11 mouse cellular contexts compared by ENCODE assay signal in the genomic region with DNA sequence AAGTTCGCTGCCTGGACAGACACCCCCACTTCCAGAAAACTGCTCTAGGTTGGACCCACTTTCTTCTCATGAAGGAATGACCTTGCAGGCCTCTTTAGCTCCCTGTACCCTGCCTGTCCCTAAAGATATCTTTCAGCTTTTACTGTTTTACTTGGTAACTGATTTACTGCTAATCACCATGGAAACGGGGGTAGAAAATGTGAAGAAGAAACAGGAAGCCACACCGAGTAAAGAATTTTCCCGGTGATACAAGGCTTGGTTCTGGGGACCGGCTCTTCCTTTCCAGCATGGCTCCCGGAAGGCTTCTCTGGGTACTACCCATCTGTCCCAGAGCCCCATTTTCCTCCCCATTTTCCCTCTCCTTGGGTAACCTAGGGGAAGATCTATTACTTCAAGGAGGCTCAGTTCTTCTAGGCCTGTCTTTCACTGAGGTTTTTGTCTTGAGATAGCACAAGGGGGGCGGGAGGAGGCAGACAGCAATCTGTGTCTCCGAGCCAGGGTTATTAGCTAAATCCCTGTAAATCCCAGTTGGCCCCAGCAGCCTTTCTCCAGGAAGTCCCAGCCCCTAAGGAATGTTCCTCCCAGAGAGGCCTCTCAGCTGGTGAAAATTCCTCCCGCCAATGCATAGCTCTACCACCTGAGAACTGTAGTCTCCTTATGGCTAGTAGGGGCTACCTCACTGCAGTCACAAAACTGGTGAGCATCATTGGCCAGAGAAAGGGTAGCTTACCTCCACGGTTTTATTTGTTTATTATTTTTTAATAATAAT. TPM values are rescaled to one million over a fixed set of nuclear protein-coding genes. Genes with fewer than 3 reads are reported as not detected.
DNase-seq lines count a peak whose midpoint lies in the region; ATAC-seq and TF ChIP-seq lines count a peak whose summit lies in the region.
"Had no signal": no experiment of that assay in that cellular context is flagged by ENCODE, and none has a peak within 500 bp of the region (broad histone marks: within the 10 kb centered on the region; RNA-seq: fewer than 3 reads in every experiment).

No protein-coding gene starts in this region.

- peak overlapping the region; percentile 84 for H3K27ac ChIP-seq in heart, embryonic 10.5 days
- H3K27ac ChIP-seq in midbrain, postnatal 0 days (ENCODE audit: low read depth, low read length): peak overlapping the region; percentile 33
- no peak overlapping the region for H3K27ac ChIP-seq in midbrain, embryonic 10.5 days (replicated peaks)
- H3K27ac ChIP-seq in intestine, embryonic 15.5 days: peak overlapping the region; percentile 82
- H3K27ac ChIP-seq in stomach, postnatal 0 days (replicated peaks): peak overlapping the region; percentile 63

- peaks cover 12% of the 10 kb centered on the region for H3K4me1 ChIP-seq in heart, embryonic 10.5 days
- no peaks in the 10 kb centered on the region for H3K4me1 ChIP-seq in midbrain, postnatal 0 days (ENCODE audit: insufficient read depth, low read length)
- H3K4me1 ChIP-seq in midbrain, embryonic 10.5 days: peaks cover 7% of the 10 kb centered on the region
- peaks cover 8% of the 10 kb centered on the region for H3K4me1 ChIP-seq in intestine, embryonic 15.5 days (replicated peaks)
- H3K4me1 ChIP-seq in stomach, postnatal 0 days (replicated peaks; ENCODE audit: control insufficient read depth, insufficient read depth): no peaks in the 10 kb centered on the region

- no peak for ATAC-seq in midbrain, postnatal 0 days (ENCODE audit: low FRiP score)
- ATAC-seq in intestine, embryonic 15.5 days: peak; percentile 87
- ATAC-seq in stomach, postnatal 0 days (ENCODE audit: low FRiP score, low TSS enrichment): peak; percentile 38; the same call in 1 of the 2 replicates
- no peak for ATAC-seq in megakaryocyte-erythroid progenitor cell, adult 5-6 weeks (replicated peaks; ENCODE audit: low FRiP score, low TSS enrichment, poor library complexity, severe bottlenecking)
- ATAC-seq: forebrain, embryonic 16.5 days had no signal

- no peaks in the 10 kb centered on the region for H3K27me3 ChIP-seq in heart, embryonic 10.5 days (ENCODE audit: insufficient read depth, poor library complexity, severe bottlenecking)
- no peaks in the 10 kb centered on the region for H3K27me3 ChIP-seq in midbrain, postnatal 0 days (ENCODE audit: insufficient read depth, low read length)
- H3K27me3 ChIP-seq in midbrain, embryonic 10.5 days (ENCODE audit: low read depth, poor library complexity, severe bottlenecking): peaks cover 4% of the 10 kb centered on the region; the same call in 1 of the 2 replicates
- H3K27me3 ChIP-seq in intestine, embryonic 15.5 days (replicated peaks): no peaks in the 10 kb centered on the region
- H3K27me3 ChIP-seq in stomach, postnatal 0 days (ENCODE audit: control insufficient read depth, insufficient read depth, low read length): no peaks in the 10 kb centered on the region

- H3K9ac ChIP-seq in midbrain, postnatal 0 days (replicated peaks; ENCODE audit: low read length, poor library complexity, severe bottlenecking): no peak overlapping the region
- H3K9ac ChIP-seq in intestine, embryonic 15.5 days: no peak overlapping the region
- H3K9ac ChIP-seq in stomach, postnatal 0 days (ENCODE audit: low read length): no peak overlapping the region

- no peaks in the 10 kb centered on the region for H3K9me3 ChIP-seq in heart, embryonic 10.5 days
- H3K9me3 ChIP-seq in midbrain, postnatal 0 days (ENCODE audit: low read length): no peaks in the 10 kb centered on the region
- no peaks in the 10 kb centered on the region for H3K9me3 ChIP-seq in midbrain, embryonic 10.5 days (replicated peaks)
- no peaks in the 10 kb centered on the region for H3K9me3 ChIP-seq in intestine, embryonic 15.5 days
- no peaks in the 10 kb centered on the region for H3K9me3 ChIP-seq in stomach, postnatal 0 days (ENCODE audit: control insufficient read depth, low read length)

- no peak overlapping the region for H3K4me3 ChIP-seq in heart, embryonic 10.5 days
- H3K4me3 ChIP-seq in midbrain, postnatal 0 days (ENCODE audit: low read depth, low read length): no peak overlapping the region
- H3K4me3 ChIP-seq in midbrain, embryonic 10.5 days: no peak overlapping the region
- H3K4me3 ChIP-seq in intestine, embryonic 15.5 days (replicated peaks): no peak overlapping the region
- H3K4me3 ChIP-seq in stomach, postnatal 0 days (ENCODE audit: low read depth, low read length): no peak overlapping the region

- no peak for TF ChIP-seq EP300 in stomach, postnatal 0 days (optimal IDR thresholded peaks at IDR 0.05)

- no peak for TF ChIP-seq CTCF in midbrain, postnatal 0 days (IDR thresholded peaks at IDR 0.05)
- no peak for TF ChIP-seq CTCF in stomach, postnatal 0 days (IDR thresholded peaks at IDR 0.05; ENCODE audit: low read depth)

- no peak overlapping the region for H3K4me2 ChIP-seq in midbrain, postnatal 0 days (ENCODE audit: low read depth, low read length, poor library complexity, severe bottlenecking)
- H3K4me2 ChIP-seq in intestine, embryonic 15.5 days (replicated peaks): peak overlapping the region; percentile 36
- H3K4me2 ChIP-seq in stomach, postnatal 0 days (replicated peaks; ENCODE audit: low read depth): no peak overlapping the region

- 47% methylated on average over 10 of the region's 10 CpGs for WGBS in heart, embryonic 10.5 days
- WGBS in midbrain, postnatal 0 days: 41% methylated on average over 10 of the region's 10 CpGs
- WGBS in midbrain, embryonic 10.5 days: 62% methylated on average over 10 of the region's 10 CpGs
- WGBS in intestine, embryonic 15.5 days: 22% methylated on average over 10 of the region's 10 CpGs
- 39% methylated on average over 10 of the region's 10 CpGs for WGBS in stomach, postnatal 0 days

- peak; percentile 80 for DNase-seq in heart, embryonic 10.5 days (ENCODE audit: low spot score)
- DNase-seq in heart, adult 9 months (ENCODE audit: low spot score in 2 of 2): no peak
- DNase-seq in midbrain, postnatal 0 days (ENCODE audit: low spot score): no peak
- no peak for DNase-seq in midbrain, embryonic 10.5 days (ENCODE audit: low spot score)
- no peak for DNase-seq in stomach, postnatal 0 days (ENCODE audit: low spot score)
- no peak for DNase-seq in ovary, postnatal 14 days (ENCODE audit: low spot score)
- DNase-seq: lung, adult 2 months; midbrain, embryonic 14.5 days had no signal

- no peaks in the 10 kb centered on the region for H3K36me3 ChIP-seq in heart, embryonic 10.5 days
- no peaks in the 10 kb centered on the region for H3K36me3 ChIP-seq in midbrain, postnatal 0 days (ENCODE audit: insufficient read depth, low read length)
- no peaks in the 10 kb centered on the region for H3K36me3 ChIP-seq in midbrain, embryonic 10.5 days
- no peaks in the 10 kb centered on the region for H3K36me3 ChIP-seq in intestine, embryonic 15.5 days
- no peaks in the 10 kb centered on the region for H3K36me3 ChIP-seq in stomach, postnatal 0 days (ENCODE audit: control insufficient read depth, insufficient read depth, low read length)

RNA-seq across cellular contexts. Expression of a gene that starts 16.3 kb away (rescaled TPM):
- 56.6 and 60.6 TPM in 2 replicates for polyA plus RNA-seq in heart, embryonic 10.5 days (2016; fragmentation: Nextera tagmentation; extraction: Ambion mirVana)
- total RNA-seq in midbrain, postnatal 0 days (2014; rRNA removed): 26.8 and 43.3 TPM in 2 replicates
- 20.9 and 22.6 TPM in 2 replicates for polyA plus RNA-seq in midbrain, postnatal 0 days (2015; fragmentation: Nextera tagmentation; extraction: Ambion mirVana)
- 37.2 and 39.1 TPM in 2 replicates for polyA plus RNA-seq in midbrain, embryonic 10.5 days (2016; fragmentation: Nextera tagmentation; extraction: Ambion mirVana)
- 31.9 and 33.9 TPM in 2 replicates for polyA plus RNA-seq in intestine, embryonic 15.5 days (2015; fragmentation: Nextera tagmentation; extraction: Ambion mirVana)
- 9.3 and 9.8 TPM in 2 replicates for polyA plus RNA-seq in stomach, postnatal 0 days (2015; fragmentation: Nextera tagmentation; extraction: Ambion mirVana)
- 34.3 and 38.4 TPM in 2 replicates for total RNA-seq in megakaryocyte-erythroid progenitor cell, adult 5-6 weeks (2014; fragmentation: Nextera tagmentation)
- total RNA-seq in megakaryocyte-erythroid progenitor cell, adult 5-6 weeks (2017): 48.3 and 52.1 TPM in 2 replicates

Comparison
In these comparisons a context has a peak if more than half of its experiments do, and no peak if none do; other contexts are left out.
1. ATAC-seq: peak in intestine, embryonic 15.5 days (single experiment) and stomach, postnatal 0 days (single experiment); none in midbrain, postnatal 0 days (single experiment) and megakaryocyte-erythroid progenitor cell, adult 5-6 weeks (single experiment).